ENCODE assay signal across 8 mouse cellular contexts in genomic region chr5:142928749-142929399, GRCm38 (mm10). TPM values are rescaled to one million over a fixed set of nuclear protein-coding genes. Genes with fewer than 3 reads are reported as not detected.
DNase-seq lines count a peak whose midpoint lies in the region; ATAC-seq and TF ChIP-seq lines count a peak whose summit lies in the region.

No protein-coding gene starts in this region.

- H3K4me3 ChIP-seq in cerebellum, adult 2 months (replicated peaks; ENCODE audit: insufficient read depth, low read depth, low read length), result peak overlapping the region; percentile 27
- peak overlapping the region; percentile 47 for H3K4me3 ChIP-seq in embryonic facial prominence, embryonic 13.5 days
- H3K4me3 ChIP-seq in heart, adult 2 months, result peak overlapping the region; percentile 63
- peak overlapping the region; percentile 46 for H3K4me3 ChIP-seq in limb, embryonic 15.5 days
- H3K4me3 ChIP-seq in midbrain, embryonic 15.5 days, result peak overlapping the region; percentile 28

- 9% methylated on average over 35 of the region's 35 CpGs for WGBS in cerebellum, adult 2 months
- 3% methylated on average over 35 of the region's 35 CpGs for WGBS in embryonic facial prominence, embryonic 13.5 days
- 1% methylated on average over 35 of the region's 35 CpGs for WGBS in heart, adult 2 months
- WGBS in limb, embryonic 15.5 days, result 3% methylated on average over 35 of the region's 35 CpGs
- 5% methylated on average over 27 of the region's 35 CpGs for WGBS in midbrain, embryonic 15.5 days

- no peak for TF ChIP-seq CTCF in cerebellum, adult 2 months (IDR thresholded peaks at IDR 0.05; ENCODE audit: borderline replicate concordance, insufficient read depth, low read depth, low read length)
- 0 out of 2 replicates have a peak, but pooled peaks have one; percentile 10 for TF ChIP-seq CTCF in heart, adult 2 months (IDR thresholded peaks at IDR 0.05)

- H3K9ac ChIP-seq in embryonic facial prominence, embryonic 13.5 days, result peak overlapping the region; percentile 75
- peak overlapping the region; percentile 84 for H3K9ac ChIP-seq in heart, adult 2 months (ENCODE audit: low read depth, low read length)
- peak overlapping the region; percentile 49 for H3K9ac ChIP-seq in limb, embryonic 15.5 days
- peak overlapping the region; percentile 26; the same call in 1 of the 2 replicates for H3K9ac ChIP-seq in midbrain, embryonic 15.5 days

- H3K36me3 ChIP-seq in embryonic facial prominence, embryonic 13.5 days, result no peaks in the 10 kb centered on the region
- no peaks in the 10 kb centered on the region for H3K36me3 ChIP-seq in heart, adult 2 months (ENCODE audit: control insufficient read depth, insufficient read depth, low read length)
- H3K36me3 ChIP-seq in limb, embryonic 15.5 days, result no peaks in the 10 kb centered on the region
- H3K36me3 ChIP-seq in midbrain, embryonic 15.5 days (replicated peaks), result no peaks in the 10 kb centered on the region

- H3K79me2 ChIP-seq in heart, adult 2 months (replicated peaks; ENCODE audit: control insufficient read depth, insufficient read depth, low read length), result no peaks in the 10 kb centered on the region

- 0 out of 2 replicates have a peak, but pooled peaks have one; percentile 28 for TF ChIP-seq EP300 in heart, adult 2 months (IDR thresholded peaks at IDR 0.05; ENCODE audit: insufficient read depth, low read depth, low read length)

- no peaks in the 10 kb centered on the region for H3K27me3 ChIP-seq in cerebellum, adult 2 months (ENCODE audit: control insufficient read depth, insufficient read depth, low read length)
- H3K27me3 ChIP-seq in embryonic facial prominence, embryonic 13.5 days, result no peaks in the 10 kb centered on the region
- H3K27me3 ChIP-seq in heart, adult 2 months (ENCODE audit: control insufficient read depth, insufficient read depth, low read length), result no peaks in the 10 kb centered on the region
- no peaks in the 10 kb centered on the region for H3K27me3 ChIP-seq in limb, embryonic 15.5 days
- peaks cover 8% of the 10 kb centered on the region for H3K27me3 ChIP-seq in midbrain, embryonic 15.5 days (replicated peaks)

- H3K9me3 ChIP-seq in embryonic facial prominence, embryonic 13.5 days, result no peaks in the 10 kb centered on the region
- H3K9me3 ChIP-seq in limb, embryonic 15.5 days, result no peaks in the 10 kb centered on the region
- H3K9me3 ChIP-seq in midbrain, embryonic 15.5 days, result no peaks in the 10 kb centered on the region

- H3K4me1 ChIP-seq in cerebellum, adult 2 months (ENCODE audit: control insufficient read depth, insufficient read depth, low read length), result peaks cover 7% of the 10 kb centered on the region; the same call in 1 of the 2 replicates
- peaks cover 27% of the 10 kb centered on the region for H3K4me1 ChIP-seq in embryonic facial prominence, embryonic 13.5 days
- H3K4me1 ChIP-seq in heart, adult 2 months (ENCODE audit: control insufficient read depth, insufficient read depth, low read length), result peaks cover 10% of the 10 kb centered on the region
- peaks cover 27% of the 10 kb centered on the region for H3K4me1 ChIP-seq in limb, embryonic 15.5 days
- peaks cover 15% of the 10 kb centered on the region for H3K4me1 ChIP-seq in midbrain, embryonic 15.5 days

- peak; percentile 24 to 37 for DNase-seq in cerebellum, adult 2 months
- DNase-seq in cerebellum, adult 9-11 months, result no peak
- peak; percentile 90 to 95 for DNase-seq in heart, adult 2 months
- DNase-seq in kidney, adult 18-20 months, result peak; percentile 83
- DNase-seq in spleen, postnatal 14 days (ENCODE audit: low spot score in 2 of 2), result peak; percentile 70 to 80

- ATAC-seq in embryonic facial prominence, embryonic 13.5 days (ENCODE audit: insufficient number of reproducible peaks, insufficient read depth, low FRiP score, low TSS enrichment, low read depth), result no peak
- 0 out of 2 replicates have a peak, but pooled peaks have one; percentile 15 for ATAC-seq in limb, embryonic 15.5 days (ENCODE audit: insufficient number of reproducible peaks, low FRiP score, low TSS enrichment, low read depth)
- ATAC-seq in midbrain, embryonic 15.5 days (replicated peaks), result no peak

- no peak overlapping the region for H3K27ac ChIP-seq in cerebellum, adult 2 months (ENCODE audit: insufficient read depth, low read length)
- peak overlapping the region; percentile 66 for H3K27ac ChIP-seq in embryonic facial prominence, embryonic 13.5 days
- H3K27ac ChIP-seq in heart, adult 2 months, result peak overlapping the region; percentile 96
- H3K27ac ChIP-seq in limb, embryonic 15.5 days, result peak overlapping the region; percentile 80
- H3K27ac ChIP-seq in midbrain, embryonic 15.5 days, result no peak overlapping the region

- TF ChIP-seq POLR2A in cerebellum, adult 2 months (IDR thresholded peaks at IDR 0.05; ENCODE audit: borderline replicate concordance, insufficient read depth, low read length), result no peak
- peak; percentile 62; the same call in 1 of the 2 replicates for TF ChIP-seq POLR2A in heart, adult 2 months (IDR thresholded peaks at IDR 0.05; ENCODE audit: insufficient read depth, low read depth, low read length)

- intact Hi-C loops in heart, adult 2 months (cut with DNase I), result loop anchor here (1.0 kb wide), 2 partner anchors 24 to 50 kb away; no protein-coding TSS in a partner anchor

- H3K4me2 ChIP-seq in embryonic facial prominence, embryonic 13.5 days, result peak overlapping the region; percentile 76
- peak overlapping the region; percentile 75 for H3K4me2 ChIP-seq in limb, embryonic 15.5 days
- peak overlapping the region; percentile 61 for H3K4me2 ChIP-seq in midbrain, embryonic 15.5 days

RNA-seq across cellular contexts. Expression of gene Actb, which starts 22.3 kb away (rescaled TPM):
- polyA plus RNA-seq in cerebellum, adult 2 months (2012; rRNA removed), result 2,136 and 2,149 TPM in 2 replicates
- 14,475 and 16,597 TPM in 2 replicates for polyA plus RNA-seq in embryonic facial prominence, embryonic 13.5 days (2015; fragmentation: Nextera tagmentation; extraction: Ambion mirVana)
- total RNA-seq in heart, adult 2 months (2021), result 100 to 1,000 TPM; 679 to 987 TPM
- 1,148 and 1,181 TPM in 2 replicates for polyA plus RNA-seq in heart, adult 2 months (2012; rRNA removed)
- polyA plus RNA-seq in limb, embryonic 15.5 days (2015; fragmentation: Nextera tagmentation; extraction: Ambion mirVana), result 13,307 and 13,671 TPM in 2 replicates
- polyA plus RNA-seq in midbrain, embryonic 15.5 days (2015; fragmentation: Nextera tagmentation; extraction: Ambion mirVana), result 13,428 and 14,272 TPM in 2 replicates

RNA-seq across cellular contexts. Expression of gene Fscn1, which starts 31.3 kb away (rescaled TPM):
- polyA plus RNA-seq in cerebellum, adult 2 months (2012; rRNA removed), result 110 and 115 TPM in 2 replicates
- polyA plus RNA-seq in embryonic facial prominence, embryonic 13.5 days (2015; fragmentation: Nextera tagmentation; extraction: Ambion mirVana), result 392 and 441 TPM in 2 replicates
- 10 to 100 TPM; 18.7 to 22.5 TPM for total RNA-seq in heart, adult 2 months (2021)
- 37.0 and 47.7 TPM in 2 replicates for polyA plus RNA-seq in heart, adult 2 months (2012; rRNA removed)
- polyA plus RNA-seq in limb, embryonic 15.5 days (2015; fragmentation: Nextera tagmentation; extraction: Ambion mirVana), result 308 and 341 TPM in 2 replicates
- 507 and 508 TPM in 2 replicates for polyA plus RNA-seq in midbrain, embryonic 15.5 days (2015; fragmentation: Nextera tagmentation; extraction: Ambion mirVana)

RNA-seq across cellular contexts. Expression of gene Fbxl18, which starts 33.7 kb away (rescaled TPM):
- 22.3 TPM in 2 replicates for polyA plus RNA-seq in cerebellum, adult 2 months (2012; rRNA removed)
- polyA plus RNA-seq in embryonic facial prominence, embryonic 13.5 days (2015; fragmentation: Nextera tagmentation; extraction: Ambion mirVana), result 15.0 and 15.7 TPM in 2 replicates
- 1 to 10 TPM; 4.0 to 4.5 TPM for total RNA-seq in heart, adult 2 months (2021)
- polyA plus RNA-seq in heart, adult 2 months (2012; rRNA removed), result 6.9 and 7.6 TPM in 2 replicates
- polyA plus RNA-seq in limb, embryonic 15.5 days (2015; fragmentation: Nextera tagmentation; extraction: Ambion mirVana), result 12.5 and 12.6 TPM in 2 replicates
- 41.6 and 43.0 TPM in 2 replicates for polyA plus RNA-seq in midbrain, embryonic 15.5 days (2015; fragmentation: Nextera tagmentation; extraction: Ambion mirVana)

Comparison
In these comparisons a context has a peak if more than half of its experiments do, and no peak if none do; other contexts are left out.
1. H3K27ac ChIP-seq: peak in embryonic facial prominence, embryonic 13.5 days (single experiment), heart, adult 2 months (single experiment) and limb, embryonic 15.5 days (single experiment); none in cerebellum, adult 2 months (single experiment) and midbrain, embryonic 15.5 days (single experiment).
2. H3K9ac ChIP-seq: peak in every context shown above with its lines; median percentile 84 in heart, adult 2 months; 75 in embryonic facial prominence, embryonic 13.5 days; 49 in limb, embryonic 15.5 days; 26 in midbrain, embryonic 15.5 days.
3. Peak in every context shown above with its lines, with median percentiles within 50 percentile points of each other: H3K4me3 ChIP-seq and H3K4me2 ChIP-seq.